Mouse (Mus musculus) adrenal gland, postnatal 10 days (tissue): ENCODE results near the gene Gjc3. TPM values are rescaled to one million over a fixed set of nuclear protein-coding genes. Genes with fewer than 3 reads are reported as not detected.
A peak's percentile ranks its signal among the peaks of the same experiment; 100 is the strongest.
"Not testable (repeated sequence)": the region's sequence is repeated elsewhere in the genome, so short reads cannot be mapped to it uniquely, and the experiment has no call there.

ENCODE experiments used
- DNase-seq: peaks from one replicate; pipeline ENCODE4 v3.0.0; 2021; ENCODE audit warnings: mixed read lengths
- long read RNA-seq, 2 experiments: library from polyadenylated mRNA; stranded (forward); transcript quantifications; one replicate each; pipeline ENCODE4 v2.0.0; 2021
- total RNA-seq, 2 experiments: library from RNA; stranded (reverse); gene quantifications; 2 replicates each; pipeline ENCODE4 v1.2.3; 2021

Gjc3 gene
- 1 to 10 TPM; 1.2 to 2.2 TPM for total RNA-seq
- long read RNA-seq, experiment 1, full-length matches to known transcripts = 1 of 2 reads
- long read RNA-seq, experiment 1, partial matches to known transcripts = 0 of 2 reads
- long read RNA-seq, experiment 1, other reads (novel, unspliced or antisense) = 1 of 2 reads
- long read RNA-seq, experiment 2 = 0 reads

DNA sequence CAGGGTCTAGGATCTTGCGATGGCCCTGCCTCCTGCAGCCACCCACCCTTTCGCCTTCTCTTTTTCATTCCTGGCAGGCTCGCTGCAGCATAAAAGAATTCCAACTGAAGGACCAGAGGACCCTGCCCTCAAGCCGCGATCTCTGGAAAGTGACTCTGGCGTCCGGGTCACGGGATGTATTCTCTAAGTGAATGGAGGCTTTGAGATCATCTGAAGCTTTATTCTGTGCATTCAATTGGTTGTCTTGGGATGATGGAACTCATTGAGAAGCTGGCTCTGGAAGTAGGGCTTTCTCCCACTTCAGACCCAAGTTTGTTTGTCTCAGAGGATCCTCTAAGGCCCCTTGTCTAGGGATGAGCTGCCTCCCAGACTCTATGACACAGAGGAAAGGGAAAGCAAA, at the start of gene Gjc3:
Gene Gjc3 (minus strand): TSS at position 154 of the 400 bp plus-strand sequence.
- DNase-seq = no peak

GRCm38 (mm10) chr5:138012382-138012781, 49.5 kb upstream of the Gjc3 start:
- DNase-seq = no peak

DNA sequence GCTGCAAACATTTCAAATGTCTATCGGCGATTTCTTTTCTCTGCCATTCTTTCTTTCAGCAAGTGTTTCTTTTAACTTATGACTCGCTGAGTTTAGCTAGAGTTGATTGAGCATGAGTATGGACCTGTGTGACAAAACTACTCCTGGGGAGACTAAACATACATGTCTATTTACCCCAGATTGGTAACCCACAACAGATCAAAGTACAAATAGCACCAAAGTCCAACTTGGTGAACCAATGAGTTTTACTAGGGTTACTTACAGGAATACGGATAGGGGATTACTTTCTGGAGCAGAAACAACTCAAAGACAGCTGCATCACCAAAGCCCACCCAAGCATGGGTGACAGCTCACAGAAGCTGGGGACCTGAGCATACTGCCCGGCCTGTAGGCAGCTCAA, 46.5 kb upstream of the Gjc3 start:
- no peak for DNase-seq

GRCm38 (mm10) chr5:137986351-137986750, 23.5 kb upstream of the Gjc3 start:
- no peak for DNase-seq

GRCm38 (mm10) chr5:137981300-137981699, 18.4 kb upstream of the Gjc3 start, which contains the start of gene Azgp1:
Azgp1 (plus strand) TSS chr5:137981520.
- DNase-seq = peak; percentile 41

- no peak for DNase-seq
Measured at GRCm38 (mm10) chr5:137979081-137979480, 16.2 kb upstream of the Gjc3 start.

DNA sequence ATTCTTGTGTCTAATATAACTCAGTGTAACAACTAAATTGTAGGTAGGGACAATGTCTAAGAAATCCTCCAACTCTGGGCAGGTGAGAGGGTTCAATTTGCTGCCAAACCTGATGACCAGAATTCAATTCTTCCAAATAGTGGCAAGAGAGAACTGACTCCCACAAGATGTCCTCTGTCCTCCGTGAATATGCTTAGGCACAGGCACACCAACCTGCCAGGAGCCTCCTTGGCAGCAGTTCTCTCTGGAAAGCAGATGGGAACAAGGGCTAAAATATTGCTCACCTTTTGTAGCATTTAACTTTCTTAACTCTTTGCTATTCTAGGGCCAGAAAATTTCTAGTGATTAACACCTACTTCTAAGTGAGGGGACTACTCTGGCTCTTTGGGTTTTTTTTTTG, 14.4 kb upstream of the Gjc3 start:
- no peak for DNase-seq

DNA sequence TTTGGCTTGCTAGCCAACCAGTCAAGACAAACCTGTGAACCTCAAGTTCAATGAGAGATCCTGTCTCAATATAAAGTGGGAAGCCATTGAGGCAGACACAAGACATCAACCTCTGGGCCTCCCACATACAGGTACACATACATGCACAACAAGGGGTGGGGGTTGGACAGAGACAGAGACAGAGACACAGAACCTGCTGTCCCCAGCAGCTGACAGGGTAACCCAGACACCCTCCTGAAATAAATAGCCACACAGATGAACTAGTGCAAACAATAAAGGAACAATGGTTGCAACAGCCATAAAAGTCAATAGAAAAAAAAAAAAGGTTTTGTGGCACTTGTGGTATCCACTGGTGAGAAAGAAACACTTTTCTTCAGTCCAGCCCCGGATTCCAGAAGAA, 12.5 kb upstream of the Gjc3 start:
- DNase-seq = no peak

- DNase-seq = no peak
Measured at GRCm38 (mm10) chr5:137974724-137975123, 11.8 kb upstream of the Gjc3 start.

- no peak for DNase-seq
Measured at GRCm38 (mm10) chr5:137973738-137974137, 10.8 kb upstream of the Gjc3 start.

DNA sequence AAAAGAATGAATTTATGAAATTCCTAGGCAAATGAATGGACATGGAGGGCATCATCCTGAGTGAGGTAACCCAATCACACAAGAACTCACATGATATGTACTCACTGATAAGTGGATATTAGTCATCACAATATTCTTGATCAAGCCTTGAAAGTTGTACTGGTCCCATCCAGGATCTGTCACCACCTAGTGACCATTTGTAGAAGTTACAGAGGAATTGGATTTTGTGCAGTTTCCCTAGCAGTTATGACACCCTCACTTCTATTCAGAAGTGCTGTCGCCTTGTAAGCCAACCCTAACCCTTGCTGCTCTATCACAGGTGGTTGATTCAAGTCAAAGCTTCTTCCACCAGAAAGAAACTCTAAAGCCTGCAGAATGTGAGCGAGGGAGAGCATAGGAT, 10.3 kb upstream of the Gjc3 start:
- no peak for DNase-seq

- no peak for DNase-seq
Measured at GRCm38 (mm10) chr5:137966492-137966891, 3.6 kb upstream of the Gjc3 start.

DNA sequence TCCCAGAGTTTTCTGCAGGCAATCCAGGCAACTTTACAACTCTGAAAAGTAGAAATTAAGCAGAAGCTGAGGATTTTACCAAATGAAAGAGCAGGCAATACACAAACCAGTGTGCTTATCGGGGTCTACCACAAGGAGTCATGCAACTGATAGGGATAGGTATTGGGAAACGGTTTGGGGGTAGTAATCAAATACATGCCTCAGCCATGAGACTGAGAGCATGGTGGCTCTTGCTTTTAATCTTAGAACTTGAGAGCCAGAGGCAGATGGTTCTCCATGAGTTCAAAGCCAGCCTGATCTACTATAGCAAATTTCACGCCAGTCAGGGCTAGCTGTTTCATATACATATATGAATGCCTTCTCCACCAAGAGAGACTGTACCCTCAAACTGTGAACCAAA, 6.5 kb downstream of the Gjc3 start:
- DNase-seq = no peak

DNA sequence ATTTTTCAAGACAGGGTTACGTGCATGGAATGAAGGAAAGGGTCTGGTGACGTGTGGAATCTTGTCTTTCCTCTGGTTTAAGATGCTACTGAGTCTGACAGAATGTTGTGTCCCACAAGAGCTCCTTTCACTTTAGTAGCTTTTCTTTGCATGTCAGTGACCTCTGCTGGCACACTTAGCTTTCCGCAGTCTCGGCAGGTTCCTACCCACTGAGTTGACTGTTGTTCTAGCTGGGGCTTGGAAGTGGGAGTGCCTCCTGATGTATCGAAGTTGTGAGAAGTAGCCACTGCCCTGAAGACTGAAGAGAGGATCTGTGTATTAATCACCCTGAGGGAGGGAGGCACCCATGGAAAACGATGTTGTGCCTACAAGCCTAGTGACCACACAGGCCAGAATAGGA, 11.7 kb downstream of the Gjc3 start:
- DNase-seq = peak; percentile 56

- no peak for DNase-seq
Measured at GRCm38 (mm10) chr5:137947303-137947702, 15.6 kb downstream of the Gjc3 start.

DNA sequence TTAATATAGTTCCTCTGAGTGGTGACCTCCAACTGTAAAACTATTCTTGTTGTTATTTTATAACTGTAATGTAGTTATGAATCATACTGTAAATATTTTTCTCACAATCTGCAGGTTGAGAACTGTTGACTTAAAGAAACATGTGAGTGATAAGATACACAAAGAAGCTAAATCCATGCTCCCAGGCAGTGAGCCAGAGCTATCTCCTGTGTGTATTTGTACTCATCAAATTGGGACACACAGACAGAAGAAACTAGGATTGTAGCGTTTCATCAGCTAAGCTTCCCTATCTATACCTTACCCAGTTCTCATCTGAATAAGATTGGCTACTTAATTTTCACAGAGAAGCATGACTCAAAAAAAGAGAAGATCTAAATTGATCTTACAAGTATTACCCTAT, 19.8 kb downstream of the Gjc3 start:
- no peak for DNase-seq

DNA sequence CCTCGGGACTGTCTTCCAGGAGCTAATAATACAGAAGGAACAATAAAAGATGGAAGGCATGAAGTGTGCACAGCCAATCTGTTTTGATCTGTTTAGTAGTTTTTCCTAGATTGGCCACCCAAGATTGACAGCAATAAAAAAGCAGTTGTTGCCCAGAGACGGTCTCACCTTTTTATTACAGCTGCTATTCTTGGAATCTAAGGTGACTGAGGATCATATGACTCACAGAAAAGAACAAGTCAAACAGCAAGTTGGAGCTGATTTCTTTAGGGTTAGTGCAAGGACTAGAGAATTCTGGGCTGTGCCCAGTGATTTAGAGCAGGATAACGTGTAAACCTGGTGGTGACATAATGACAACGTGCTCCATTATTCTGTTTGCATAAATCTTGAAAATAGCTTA, 21.9 kb downstream of the Gjc3 start:
- no peak for DNase-seq

DNA sequence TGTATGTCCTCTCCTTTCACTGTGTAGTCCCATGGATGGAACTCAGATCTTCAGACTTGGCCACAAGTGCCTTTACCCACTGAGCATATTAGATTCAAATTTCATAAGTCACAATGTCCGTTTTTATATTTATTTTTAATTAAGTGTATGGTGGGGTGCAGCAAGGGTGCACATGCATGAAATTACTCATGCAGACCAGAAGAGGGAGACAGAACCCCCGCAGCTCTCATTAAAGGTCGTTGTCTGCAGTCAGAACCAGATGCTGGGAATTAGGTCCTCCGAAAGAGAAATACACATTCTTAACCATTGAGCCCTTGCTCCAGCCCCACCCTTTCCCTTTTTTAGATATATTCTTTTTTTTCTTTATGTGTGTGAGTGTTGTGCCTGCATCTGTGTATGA, 25.7 kb downstream of the Gjc3 start:
- no peak for DNase-seq

- no peak for DNase-seq
Measured at GRCm38 (mm10) chr5:137936486-137936885, 26.4 kb downstream of the Gjc3 start.

GRCm38 (mm10) chr5:137933934-137934333, 29.0 kb downstream of the Gjc3 start:
- DNase-seq = not testable (repeated sequence)

GRCm38 (mm10) chr5:137928439-137928838, 34.5 kb downstream of the Gjc3 start:
- no peak for DNase-seq

GRCm38 (mm10) chr5:137922171-137922570, 40.7 kb downstream of the Gjc3 start:
- no peak for DNase-seq

- DNase-seq = no peak
Measured at GRCm38 (mm10) chr5:137921532-137921931, 41.4 kb downstream of the Gjc3 start, which contains the start of gene Cyp3a13. Cyp3a13 (minus strand) TSS chr5:137921619.

- peak; percentile 3 for DNase-seq
Measured at GRCm38 (mm10) chr5:137915550-137915949, 47.3 kb downstream of the Gjc3 start.

- DNase-seq = no peak
Measured at GRCm38 (mm10) chr5:137914508-137914907, 48.4 kb downstream of the Gjc3 start.
